Mouse (Mus musculus) left cerebral cortex, adult 9 months (tissue): ENCODE measurements around the gene Gm12258.
A peak's percentile ranks its signal among the peaks of the same experiment; 100 is the strongest.
"Not testable (repeated sequence)": the region's sequence is repeated elsewhere in the genome, so short reads cannot be mapped to it uniquely, and the experiment has no call there.

Source experiments
- DNase-seq, 2 experiments: peaks; one replicate each; pipeline ENCODE4 v3.0.0; 2022; ENCODE audit warnings: low spot score in 2 of 2

Gm12258 gene

GRCm38 (mm10) chr11:58846919-58847461, at the start of gene Gm12258:
Gm12258 (plus strand) TSS chr11:58847158.
- peak; percentile 94 to 97 for DNase-seq

- peak in 1 of 2 experiments; percentile 45 for DNase-seq
These were observed 47.2 kb upstream of the Gm12258 start for GRCm38 (mm10) chr11:58799747-58800146.

GRCm38 (mm10) chr11:58801558-58802228, 45.3 kb upstream of the Gm12258 start, which contains the start of gene Fam183b:
Fam183b (minus strand) TSS chr11:58801960.
- DNase-seq: peak in 1 of 2 experiments; percentile 11

- no peak for DNase-seq
These were observed 43.1 kb upstream of the Gm12258 start for GRCm38 (mm10) chr11:58803871-58804270.

GRCm38 (mm10) chr11:58804393-58804792, 42.6 kb upstream of the Gm12258 start:
- DNase-seq: no peak

GRCm38 (mm10) chr11:58812001-58812400, 35.0 kb upstream of the Gm12258 start:
- DNase-seq: no peak

- DNase-seq: not testable (repeated sequence)
These were observed 32.3 kb upstream of the Gm12258 start, which contains the start of gene Olfr313 for GRCm38 (mm10) chr11:58814700-58815099. Olfr313 (plus strand) TSS chr11:58815000.

GRCm38 (mm10) chr11:58815676-58816075, 31.3 kb upstream of the Gm12258 start:
- DNase-seq: no peak

- DNase-seq: not testable (repeated sequence)
These were observed 18.0 kb upstream of the Gm12258 start, which contains the start of gene Olfr312 for GRCm38 (mm10) chr11:58828937-58829336. Olfr312 (plus strand) TSS chr11:58829237.

- no peak for DNase-seq
These were observed 17.2 kb upstream of the Gm12258 start for GRCm38 (mm10) chr11:58829764-58830163.

- not testable (repeated sequence) for DNase-seq
These were observed 14.4 kb upstream of the Gm12258 start for GRCm38 (mm10) chr11:58832541-58832940.

- not testable (repeated sequence) for DNase-seq
These were observed 8.0 kb upstream of the Gm12258 start, which contains the start of gene Olfr311 for GRCm38 (mm10) chr11:58838951-58839350. Olfr311 (plus strand) TSS chr11:58839251.

GRCm38 (mm10) chr11:58847636-58848035, 678 bp downstream of the Gm12258 start:
- DNase-seq: no peak

- no peak for DNase-seq
These were observed 2.8 kb downstream of the Gm12258 start for GRCm38 (mm10) chr11:58849731-58850130.

- no peak for DNase-seq
These were observed 13.8 kb downstream of the Gm12258 start for GRCm38 (mm10) chr11:58860744-58861143.

- DNase-seq: peak; percentile 18 to 81
These were observed 20.3 kb downstream of the Gm12258 start, which contains the start of gene 2810021J22Rik for GRCm38 (mm10) chr11:58867039-58867953. 2810021J22Rik (plus strand) TSS chr11:58867216.

- DNase-seq: no peak
These were observed 21.0 kb downstream of the Gm12258 start for GRCm38 (mm10) chr11:58867954-58868330.

- no peak for DNase-seq
These were observed 24.0 kb downstream of the Gm12258 start for GRCm38 (mm10) chr11:58870961-58871360.

GRCm38 (mm10) chr11:58883756-58884155, 36.8 kb downstream of the Gm12258 start:
- no peak for DNase-seq

- DNase-seq: no peak
These were observed 43.6 kb downstream of the Gm12258 start for GRCm38 (mm10) chr11:58890511-58890910.

GRCm38 (mm10) chr11:58894456-58894855, 47.5 kb downstream of the Gm12258 start:
- DNase-seq: no peak

- DNase-seq: no peak
These were observed 50.5 kb downstream of the Gm12258 start for GRCm38 (mm10) chr11:58897485-58897884.
